Mouse (Mus musculus) frontal cortex, postnatal 10 days (tissue): ENCODE results near the gene Tmem247.

Experiments used
- DNase-seq, 2 experiments: peaks; one replicate each; pipeline ENCODE4 v3.0.0; 2022; ENCODE audit warnings: low spot score in 2 of 2, mixed read lengths in 1 of 2

Gene Tmem247

GRCm38 (mm10) chr17:86962894-86963585, 45.9 kb downstream of the Tmem247 start, which contains the start of gene Rhoq:
Gene Rhoq, plus strand, starts transcription at chr17:86963082.
- DNase-seq = peak; percentile 84 to 86

GRCm38 (mm10) chr17:86963586-86963902, 46.4 kb downstream of the Tmem247 start:
- DNase-seq = peak; percentile 38

- no peak for DNase-seq
Observed at GRCm38 (mm10) chr17:86964041-86964440, 46.9 kb downstream of the Tmem247 start.

- DNase-seq = peak; percentile 69 to 80
Observed at GRCm38 (mm10) chr17:86964502-86964901, 47.4 kb downstream of the Tmem247 start.

GRCm38 (mm10) chr17:86965121-86965520, 48.0 kb downstream of the Tmem247 start:
- DNase-seq = no peak

GRCm38 (mm10) chr17:86966040-86966439, 48.9 kb downstream of the Tmem247 start:
- no peak for DNase-seq

- no peak for DNase-seq
Observed at GRCm38 (mm10) chr17:86967048-86967447, 49.9 kb downstream of the Tmem247 start.

- no peak for DNase-seq
Observed at GRCm38 (mm10) chr17:86967536-86968525, 50.7 kb downstream of the Tmem247 start.

GRCm38 (mm10) chr17:86968581-86968980, 51.4 kb downstream of the Tmem247 start:
- DNase-seq = no peak

GRCm38 (mm10) chr17:86969582-86969981, 52.4 kb downstream of the Tmem247 start:
- DNase-seq = no peak

GRCm38 (mm10) chr17:86970026-86970750, 53.0 kb downstream of the Tmem247 start:
- no peak for DNase-seq

- DNase-seq = no peak
Observed at GRCm38 (mm10) chr17:86971036-86971435, 53.9 kb downstream of the Tmem247 start.

GRCm38 (mm10) chr17:86971860-86972259, 54.7 kb downstream of the Tmem247 start:
- DNase-seq = no peak
